Mouse (Mus musculus) ES-E14 (cell line): ENCODE results near the gene Lrmda.

Experiments used
- HCFC1 ChIP-seq: IDR thresholded peaks from 2 replicates; pipeline ENCODE4 v1.6.1; 2012; ENCODE audit warnings: low read length, inconsistent platforms, borderline replicate concordance; ENCODE audit not compliant: insufficient read depth
- MAFK ChIP-seq: IDR thresholded peaks from 2 replicates; pipeline ENCODE4 v1.6.1; 2014; ENCODE audit warnings: mild to moderate bottlenecking, low read depth, low read length, inconsistent platforms; ENCODE audit not compliant: insufficient read depth
- ZNF384 ChIP-seq: IDR thresholded peaks from 2 replicates; pipeline ENCODE4 v1.6.1; 2012; ENCODE audit warnings: low read depth, low read length, inconsistent platforms

DNA sequence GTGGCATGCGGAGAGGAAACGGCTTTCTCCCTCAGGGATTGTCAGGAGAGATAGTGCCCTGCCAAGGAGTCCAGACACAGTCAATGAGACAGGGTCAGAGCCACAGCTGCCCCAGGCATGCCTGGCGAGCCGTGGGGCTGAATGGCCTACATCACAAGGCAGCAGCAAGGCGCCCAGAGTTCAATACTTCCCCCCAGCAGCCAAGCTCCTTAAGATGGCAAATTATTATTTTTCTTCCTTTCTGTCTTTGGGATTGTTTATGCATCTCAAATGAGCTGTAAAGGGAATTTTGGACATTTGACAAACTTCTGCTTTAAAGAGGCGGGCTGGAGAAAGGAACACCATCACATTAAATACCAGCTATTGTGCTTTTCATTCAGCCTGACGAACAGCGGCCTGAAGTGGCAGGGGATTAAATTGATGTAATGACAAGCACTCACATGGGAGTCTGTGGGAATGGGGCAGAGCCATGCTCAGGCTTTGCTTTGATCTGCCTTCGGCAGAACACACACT is 338.5 kb downstream of the Lrmda start:
- TF ChIP-seq ZNF384 = no peak
- TF ChIP-seq MAFK = no peak
- TF ChIP-seq HCFC1 = no peak
